Mouse (Mus musculus) adrenal gland, adult 8-10 months (tissue): ENCODE data around the gene Faim. TPM values are rescaled to one million over a fixed set of nuclear protein-coding genes. Genes with fewer than 3 reads are reported as not detected.

Experiments
- total RNA-seq, 4 experiments: library from RNA; stranded (reverse); gene quantifications; 2 replicates each; pipeline ENCODE4 v1.2.4; 2022

Gene Faim
- total RNA-seq, 4 experiments from 2014 or later, result 17.6 to 23.5 (median 20.7) TPM

Other genes with a start within 250 kb of the Faim start
- not detected for gene Prr23a1, start 143.9 kb upstream of the Faim start, total RNA-seq
- not detected for gene Prr23a2, start 129.9 kb upstream of the Faim start, total RNA-seq
- gene Prr23a3, start 121.6 kb upstream of the Faim start, total RNA-seq, result not detected
- not detected for gene 7420426K07Rik, start 83.3 kb upstream of the Faim start, total RNA-seq
- 1 to 10 TPM in 2 of 4 experiments, not detected in 2; 3.0 to 3.5 TPM for gene Foxl2, start 31.1 kb upstream of the Faim start, total RNA-seq
- gene Gm1123, start 49.3 kb downstream of the Faim start, total RNA-seq, result not detected
- 10 to 100 TPM; 18.7 to 22.3 (median 19.9) TPM for gene Pik3cb, start 154.2 kb downstream of the Faim start, total RNA-seq